Mouse (Mus musculus): ENCODE measurements at regions not wholly inside any gene's neighbourhood (a gene's known extent, or its start where the extent isn't known, plus 50 kb on each side); places are given as distances from the start of the nearest gene placed in this dataset.

- H3K27me3 ChIP-seq (ENCODE audit: insufficient read depth, low read length) = no peaks in the 10 kb centered on the region
- no peaks in the 10 kb centered on the region for H3K9me3 ChIP-seq (ENCODE audit: low read length)
- H3K4me1 ChIP-seq (replicated peaks; ENCODE audit: low read depth, low read length) = no peaks in the 10 kb centered on the region
- TF ChIP-seq CTCF (conservative IDR thresholded peaks at IDR 0.05; ENCODE audit: low read length) (no peak), POU5F1 (IDR thresholded peaks at IDR 0.05; ENCODE audit: borderline replicate concordance, low read length) (no peak), NANOG (IDR thresholded peaks at IDR 0.05; ENCODE audit: borderline replicate concordance, low read length) (no peak)
- H3K4me3 ChIP-seq (replicated peaks; ENCODE audit: low read length) = no peak overlapping the region
- H3K36me3 ChIP-seq (ENCODE audit: insufficient read depth, low read length) = no peaks in the 10 kb centered on the region
Observed at GRCm38 (mm10) chr14:82998135-82998534, 1445.2 kb upstream of the Pcdh17 start.

GRCm38 (mm10) chr14:83002178-83002911 lies 1441.0 kb upstream of the Pcdh17 start:
- Histone ChIP-seq H3K36me3 (ENCODE audit: insufficient read depth, low read length) (no peaks in the 10 kb centered on the region), H3K27me3 (ENCODE audit: insufficient read depth, low read length) (no peaks in the 10 kb centered on the region), H3K4me3 (replicated peaks; ENCODE audit: low read length) (no peak overlapping the region), H3K4me1 (replicated peaks; ENCODE audit: low read depth, low read length) (peaks cover 9% of the 10 kb centered on the region), H3K9me3 (ENCODE audit: low read length) (no peaks in the 10 kb centered on the region)
- TF ChIP-seq CTCF (conservative IDR thresholded peaks at IDR 0.05; ENCODE audit: low read length) (no peak), POU5F1 (IDR thresholded peaks at IDR 0.05; ENCODE audit: borderline replicate concordance, low read length) (no peak), NANOG (IDR thresholded peaks at IDR 0.05; ENCODE audit: borderline replicate concordance, low read length) (no peak)

DNA sequence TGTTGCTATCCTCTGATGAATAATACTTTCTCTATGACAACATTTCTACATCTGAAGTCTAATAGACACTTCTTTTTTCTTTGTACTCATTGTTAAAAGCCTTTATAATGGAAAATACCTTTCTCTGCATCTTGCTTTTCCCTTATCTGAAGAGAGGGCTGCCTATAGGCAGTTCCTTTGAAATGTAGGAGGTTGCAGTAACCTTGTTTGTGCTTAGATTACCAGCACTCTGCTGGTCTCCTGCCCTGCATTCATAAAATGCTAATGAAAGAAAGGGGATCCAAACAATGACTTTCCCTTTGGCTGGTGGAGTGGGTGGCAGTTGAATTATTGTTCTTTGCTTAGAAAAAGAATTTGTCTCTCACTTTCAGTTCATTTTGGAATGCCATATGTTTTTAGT lies 1434.8 kb upstream of the Pcdh17 start:
- H3K27me3 ChIP-seq (ENCODE audit: insufficient read depth, low read length) = no peaks in the 10 kb centered on the region

GRCm38 (mm10) chr14:83021886-83022285 lies 1421.5 kb upstream of the Pcdh17 start:
- Histone ChIP-seq H3K4me1 (replicated peaks; ENCODE audit: low read depth, low read length) (no peaks in the 10 kb centered on the region), H3K27me3 (ENCODE audit: insufficient read depth, low read length) (no peaks in the 10 kb centered on the region), H3K4me3 (replicated peaks; ENCODE audit: low read length) (no peak overlapping the region), H3K9me3 (ENCODE audit: low read length) (no peaks in the 10 kb centered on the region), H3K36me3 (ENCODE audit: insufficient read depth, low read length) (no peaks in the 10 kb centered on the region)
- TF ChIP-seq CTCF (conservative IDR thresholded peaks at IDR 0.05; ENCODE audit: low read length) = no peak
- TF ChIP-seq POU5F1 (IDR thresholded peaks at IDR 0.05; ENCODE audit: borderline replicate concordance, low read length) = no peak
- TF ChIP-seq NANOG (IDR thresholded peaks at IDR 0.05; ENCODE audit: borderline replicate concordance, low read length) = no peak

More for the DNA sequence above, 1434.8 kb upstream of the Pcdh17 start:
- H3K4me1 ChIP-seq (replicated peaks; ENCODE audit: low read depth, low read length) = peaks cover 33% of the 10 kb centered on the region
- TF ChIP-seq NANOG (IDR thresholded peaks at IDR 0.05; ENCODE audit: borderline replicate concordance, low read length) (peak; percentile 75), CTCF (conservative IDR thresholded peaks at IDR 0.05; ENCODE audit: low read length) (no peak)
- H3K4me3 ChIP-seq (replicated peaks; ENCODE audit: low read length) = no peak overlapping the region
- H3K36me3 ChIP-seq (ENCODE audit: insufficient read depth, low read length) = no peaks in the 10 kb centered on the region
- H3K9me3 ChIP-seq (ENCODE audit: low read length) = no peaks in the 10 kb centered on the region

Data from E14TG2a.4 (cell line).